Mouse (Mus musculus) heart, embryonic 16.5 days (tissue): Measurements from ENCODE around the gene Fkbp14. TPM values are rescaled to one million over a fixed set of nuclear protein-coding genes. Genes with fewer than 3 reads are reported as not detected.

Experiments used
- ATAC-seq: fragments of 200-750 bp; cut with Nextera tagmentation; replicated peaks from 2 replicates; pipeline ENCODE4 v1.8.0; 2017; ENCODE audit warnings: moderate number of reproducible peaks; ENCODE audit not compliant: insufficient read depth, low FRiP score; ENCODE audit errors: extremely low read depth
- H3K27ac ChIP-seq: fragments of 300-500 bp; sonication (generic); 2 replicates; pipeline ENCODE4 v1.5.1; 2014; ENCODE audit warnings: mild to moderate bottlenecking, low read length, control low read depth, moderate library complexity
- H3K27me3 ChIP-seq: fragments of 300-500 bp; sonication (generic); 2 replicates; pipeline ENCODE4 v1.6.1; 2014; ENCODE audit warnings: low read length, mixed read lengths; ENCODE audit not compliant: control insufficient read depth, insufficient read depth
- H3K36me3 ChIP-seq: fragments of 300-500 bp; sonication (generic); 2 replicates; pipeline ENCODE4 v1.6.1; 2014; ENCODE audit not compliant: control insufficient read depth, insufficient read depth
- H3K4me1 ChIP-seq: fragments of 300-500 bp; sonication (generic); 2 replicates; pipeline ENCODE4 v1.6.1; 2014; ENCODE audit warnings: low read length, mixed read lengths; ENCODE audit not compliant: control insufficient read depth, insufficient read depth
- H3K4me2 ChIP-seq: fragments of 300-500 bp; sonication (generic); 2 replicates; pipeline ENCODE4 v1.6.1; 2014; ENCODE audit warnings: low read depth, mild to moderate bottlenecking, control low read depth, low read length
- H3K4me3 ChIP-seq: fragments of 300-500 bp; sonication (generic); 2 replicates; pipeline ENCODE4 v1.5.1; 2014; ENCODE audit warnings: mild to moderate bottlenecking, control low read depth, low read length
- H3K9ac ChIP-seq: fragments of 300-500 bp; sonication (generic); 2 replicates; pipeline ENCODE4 v1.6.1; 2014; ENCODE audit warnings: low read length, control low read depth
- H3K9me3 ChIP-seq: fragments of 300-500 bp; sonication (generic); replicated peaks from 2 replicates; pipeline ENCODE4 v1.6.1; 2016; ENCODE audit warnings: low read length; ENCODE audit not compliant: control insufficient read depth
- WGBS: fragments of 180-500 bp; shearing (Covaris S2); extraction: QIAGEN DNeasy Blood & Tissue Kit; methylation state at CpG from one replicate; pipeline ENCODE4 v1.1.7; 2014; 5-methylcytosine and 5-hydroxymethylcytosine counted together
- polyA plus RNA-seq: library from polyadenylated mRNA; unstranded; fragments of >200 nt; fragmentation: Nextera tagmentation; extraction: Ambion mirVana; gene quantifications from 2 replicates; pipeline ENCODE4 v1.2.1, GENCODE M21; 2015

The Fkbp14 gene
- polyA plus RNA-seq, 1 experiment from 2014 or later = 22.3 TPM

DNA sequence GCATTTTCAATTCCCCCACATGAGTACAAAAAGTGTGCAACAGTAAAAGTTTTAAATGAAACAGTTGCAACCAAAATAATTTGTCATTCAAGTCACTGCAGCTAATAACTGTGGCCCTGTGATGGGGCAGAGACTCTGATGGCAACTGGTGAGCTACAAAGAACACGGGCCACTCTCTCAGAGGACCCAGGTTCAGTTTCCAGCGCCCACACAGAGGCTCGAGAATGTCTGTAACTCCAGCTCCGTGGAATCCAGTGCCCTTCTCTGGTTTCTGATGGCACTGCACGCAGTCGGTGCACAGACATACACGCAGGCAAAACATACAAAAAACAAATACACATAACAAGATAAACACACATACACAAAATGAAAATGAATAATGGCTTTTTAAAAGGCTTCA lies 39.4 kb downstream of the Fkbp14 start:
- Histone ChIP-seq H3K4me2 (no peak overlapping the region), H3K4me3 (no peak overlapping the region), H3K9ac (no peak overlapping the region), H3K4me1 (peaks cover 5% of the 10 kb centered on the region), H3K27ac (no peak overlapping the region), H3K36me3 (no peaks in the 10 kb centered on the region), H3K9me3 (no peaks in the 10 kb centered on the region), H3K27me3 (no peaks in the 10 kb centered on the region)
- WGBS = 91% methylated on average over 7 of the region's 7 CpGs
- no peak for ATAC-seq

DNA sequence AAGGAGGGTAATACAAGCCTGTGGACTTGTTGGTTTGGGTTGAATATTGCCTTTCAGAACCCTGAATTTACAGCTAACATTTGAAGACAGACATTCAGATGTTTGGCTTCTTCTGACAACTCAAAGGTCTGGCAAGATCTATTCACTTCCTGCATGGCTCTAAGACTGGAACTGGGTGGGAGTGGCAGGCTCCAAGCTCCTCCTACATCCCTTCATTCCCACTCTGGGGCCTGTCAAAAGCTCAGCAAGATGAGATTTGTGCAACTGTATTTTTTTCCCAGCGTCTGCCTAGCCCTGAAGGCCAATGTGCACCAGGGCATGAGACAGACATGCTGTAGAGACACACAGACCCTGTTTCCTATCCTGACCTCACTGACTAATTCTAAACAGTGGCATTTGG lies 41.3 kb downstream of the Fkbp14 start:
- Histone ChIP-seq H3K9ac (no peak overlapping the region), H3K27me3 (no peaks in the 10 kb centered on the region), H3K36me3 (no peaks in the 10 kb centered on the region), H3K27ac (no peak overlapping the region), H3K4me1 (peaks cover 4% of the 10 kb centered on the region; the same call in 1 of the 2 replicates), H3K9me3 (no peaks in the 10 kb centered on the region), H3K4me3 (no peak overlapping the region), H3K4me2 (no peak overlapping the region)
- ATAC-seq = no peak
- WGBS = 54% methylated on average over 1 of the region's 1 CpGs

DNA sequence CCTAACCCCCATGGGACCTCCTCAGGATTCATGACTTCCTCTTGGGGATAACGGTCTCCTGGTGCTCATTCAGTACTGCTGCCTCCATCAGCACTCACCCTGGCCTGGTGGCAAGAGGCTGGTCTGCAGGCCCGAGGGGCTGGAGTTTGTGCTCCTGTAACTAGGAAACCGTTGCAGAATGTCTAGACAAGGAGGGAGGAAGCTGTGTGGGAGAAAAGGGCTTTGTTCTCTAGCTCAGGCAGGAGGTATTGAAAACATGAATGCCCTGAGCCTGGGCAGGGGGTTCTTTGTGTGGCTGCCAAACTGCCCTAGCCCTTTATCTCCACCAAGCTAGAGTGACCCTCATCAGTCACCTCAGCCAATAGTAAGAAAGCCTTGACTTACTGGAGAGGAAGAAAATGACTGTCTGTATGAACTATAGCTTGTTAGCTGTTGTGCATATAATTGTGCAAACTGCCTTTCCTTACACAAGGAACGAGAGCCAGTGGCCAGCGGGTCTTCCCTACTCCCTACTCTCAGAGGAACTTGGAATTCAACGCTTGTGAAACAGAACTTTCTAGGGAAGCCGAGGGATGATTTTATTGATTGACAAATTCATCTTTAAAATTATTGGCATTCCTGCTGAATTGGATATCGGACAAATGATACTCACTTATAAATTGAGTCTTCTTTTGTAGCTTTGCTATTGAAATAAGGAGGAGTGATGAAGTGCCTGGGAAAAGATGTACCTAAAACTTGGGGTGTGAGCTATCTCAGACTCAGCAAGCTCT lies 42.6 kb downstream of the Fkbp14 start:
- 54% methylated on average over 8 of the region's 8 CpGs for WGBS
- Histone ChIP-seq H3K27ac (no peak overlapping the region), H3K9ac (no peak overlapping the region), H3K4me1 (peaks cover 8% of the 10 kb centered on the region; the same call in 1 of the 2 replicates), H3K4me2 (no peak overlapping the region), H3K9me3 (no peaks in the 10 kb centered on the region), H3K36me3 (no peaks in the 10 kb centered on the region), H3K27me3 (no peaks in the 10 kb centered on the region), H3K4me3 (no peak overlapping the region)
- no peak for ATAC-seq

- Histone ChIP-seq H3K36me3 (no peaks in the 10 kb centered on the region), H3K4me2 (no peak overlapping the region), H3K4me1 (peaks cover 8% of the 10 kb centered on the region; the same call in 1 of the 2 replicates), H3K27me3 (no peaks in the 10 kb centered on the region), H3K9me3 (no peaks in the 10 kb centered on the region), H3K4me3 (no peak overlapping the region), H3K27ac (no peak overlapping the region), H3K9ac (no peak overlapping the region)
- 74% methylated on average over 2 of the region's 2 CpGs for WGBS
- ATAC-seq = no peak
Measured at GRCm38 (mm10) chr6:54553632-54554031, 43.5 kb downstream of the Fkbp14 start.

DNA sequence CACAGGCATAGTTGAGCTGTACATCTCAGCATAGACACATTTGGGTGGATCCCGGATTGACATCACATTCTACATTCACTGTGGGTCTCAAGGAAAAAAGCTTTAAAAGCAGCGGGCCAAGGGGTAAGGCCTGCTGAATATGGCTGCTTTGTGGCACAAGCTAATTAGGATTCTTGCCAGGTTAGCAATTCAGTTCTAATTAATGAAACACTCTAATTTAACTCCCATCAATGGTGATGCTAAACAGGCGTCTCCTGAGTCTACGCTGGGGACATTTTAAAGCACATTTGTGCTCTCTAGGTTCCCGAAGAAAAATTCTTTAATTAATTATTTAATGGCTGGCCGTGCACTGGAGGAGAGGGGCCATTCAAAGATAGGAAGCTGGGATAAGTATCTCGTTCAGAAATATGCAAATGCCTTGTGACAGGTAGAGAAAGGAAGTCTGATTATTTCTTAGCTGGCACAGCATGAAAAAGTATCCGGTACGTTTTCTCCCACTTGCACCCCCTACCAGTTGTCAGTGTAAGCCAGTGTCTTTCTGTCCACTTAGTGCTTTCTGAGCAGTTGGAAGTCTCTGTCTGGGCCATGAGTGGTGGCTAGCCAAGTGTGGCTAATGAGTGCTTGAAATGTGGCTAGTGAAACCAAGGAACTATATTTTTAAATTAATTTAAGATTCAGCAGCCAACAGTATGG lies 44.2 kb downstream of the Fkbp14 start:
- Histone ChIP-seq H3K4me1 (peaks cover 13% of the 10 kb centered on the region), H3K27me3 (no peaks in the 10 kb centered on the region), H3K4me2 (no peak overlapping the region), H3K36me3 (no peaks in the 10 kb centered on the region), H3K27ac (no peak overlapping the region), H3K4me3 (no peak overlapping the region), H3K9ac (no peak overlapping the region), H3K9me3 (no peaks in the 10 kb centered on the region)
- WGBS = 86% methylated on average over 9 of the region's 9 CpGs
- no peak for ATAC-seq

GRCm38 (mm10) chr6:54550801-54551323 lies 46.2 kb downstream of the Fkbp14 start:
- H3K9me3 ChIP-seq = no peaks in the 10 kb centered on the region
- no peak overlapping the region for H3K4me2 ChIP-seq
- H3K27me3 ChIP-seq = no peaks in the 10 kb centered on the region
- H3K27ac ChIP-seq = no peak overlapping the region
- H3K4me3 ChIP-seq = no peak overlapping the region
- 33% methylated on average over 6 of the region's 7 CpGs for WGBS
- 0 out of 2 replicates have a peak, but pooled peaks have one; percentile 23 for ATAC-seq
- peaks cover 13% of the 10 kb centered on the region for H3K4me1 ChIP-seq
- H3K36me3 ChIP-seq = no peaks in the 10 kb centered on the region
- no peak overlapping the region for H3K9ac ChIP-seq

DNA sequence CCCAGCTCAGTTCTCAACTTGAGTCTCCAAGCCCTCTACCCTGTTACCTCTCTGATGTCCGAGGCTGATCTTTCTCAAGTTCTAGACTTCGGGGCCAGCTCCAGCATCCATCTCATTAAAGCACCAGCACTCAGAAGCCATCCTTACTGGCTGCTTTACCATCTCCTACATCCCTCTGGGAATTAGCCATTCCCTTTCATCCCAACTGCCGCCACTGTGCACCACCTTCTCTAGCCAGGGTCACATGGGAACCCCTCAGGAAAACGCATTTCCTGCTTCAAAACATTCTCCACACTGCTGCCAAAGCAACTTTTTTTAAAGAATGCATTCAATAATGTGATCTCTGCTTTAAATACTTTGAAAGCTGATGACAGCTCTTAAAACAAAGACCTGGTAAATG lies 47.8 kb downstream of the Fkbp14 start:
- 76% methylated on average over 4 of the region's 4 CpGs for WGBS

DNA sequence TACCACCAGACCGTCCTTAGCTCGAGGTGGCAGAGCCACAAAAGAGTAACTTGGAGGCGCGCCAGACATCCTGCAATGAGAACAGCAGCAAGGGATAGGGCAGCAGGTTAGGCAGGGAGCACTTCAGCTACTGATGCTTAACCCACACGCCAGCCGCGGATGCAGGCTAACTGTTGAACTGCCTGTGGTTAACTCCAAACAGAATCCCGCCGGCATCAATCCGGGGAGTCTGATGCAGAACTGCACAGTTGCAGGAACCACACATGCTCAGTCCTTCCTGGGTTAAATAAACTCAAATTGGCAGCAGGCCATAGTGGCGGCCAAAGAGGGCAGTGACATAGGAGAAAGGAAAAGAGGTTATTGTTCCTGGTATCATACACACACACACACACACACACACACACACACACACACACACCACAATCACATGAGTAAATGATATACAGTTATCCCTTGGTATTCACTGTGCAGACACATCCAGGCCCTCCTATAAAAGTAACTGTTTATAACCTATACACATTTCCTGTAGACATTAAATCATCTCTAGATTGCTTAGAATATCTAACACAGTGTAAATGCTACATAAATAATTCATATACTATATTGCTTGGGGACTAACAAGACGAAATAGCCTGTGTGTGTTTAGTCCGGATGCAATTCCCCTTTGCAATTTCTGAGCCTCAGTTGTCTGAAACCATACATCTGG lies 48.6 kb downstream of the Fkbp14 start:
- ATAC-seq = no peak
- Histone ChIP-seq H3K9ac (no peak overlapping the region), H3K36me3 (no peaks in the 10 kb centered on the region), H3K4me2 (no peak overlapping the region), H3K9me3 (no peaks in the 10 kb centered on the region), H3K27ac (no peak overlapping the region), H3K4me1 (peaks cover 11% of the 10 kb centered on the region), H3K4me3 (no peak overlapping the region), H3K27me3 (no peaks in the 10 kb centered on the region)
- 44% methylated on average over 13 of the region's 13 CpGs for WGBS

More for the DNA sequence above, 47.8 kb downstream of the Fkbp14 start:
- Histone ChIP-seq H3K4me3 (no peak overlapping the region), H3K4me2 (no peak overlapping the region), H3K4me1 (peaks cover 13% of the 10 kb centered on the region), H3K27ac (no peak overlapping the region), H3K9ac (no peak overlapping the region), H3K36me3 (no peaks in the 10 kb centered on the region), H3K27me3 (no peaks in the 10 kb centered on the region), H3K9me3 (no peaks in the 10 kb centered on the region)
- ATAC-seq = no peak
